Mouse (Mus musculus) CH12.LX (cell line): ENCODE data around the gene Etnppl. TPM values are rescaled to one million over a fixed set of nuclear protein-coding genes. Genes with fewer than 3 reads are reported as not detected.

Experiments
- DNase-seq: peaks from one replicate; pipeline ENCODE4 v3.0.0-alpha.2; 2013; ENCODE audit errors: extremely low read depth
- H3K27ac ChIP-seq: 2 replicates; pipeline ENCODE4 v1.5.1; 2012; ENCODE audit warnings: low read depth, mild to moderate bottlenecking, control low read depth, moderate library complexity; ENCODE audit not compliant: insufficient read depth
- H3K27me3 ChIP-seq: replicated peaks from 2 replicates; pipeline ENCODE3; 2012; ENCODE audit warnings: inconsistent platforms
- H3K36me3 ChIP-seq, 2 experiments: replicated peaks in 1 of 2; 2 replicates each; pipeline versions ENCODE3 to v1.6.1; 2012; ENCODE audit warnings: inconsistent platforms in 1 of 2, low read length in 1 of 2, mild to moderate bottlenecking in 1 of 2, mixed read lengths in 1 of 2, moderate library complexity in 1 of 2; ENCODE audit not compliant: control insufficient read depth in 1 of 2, insufficient read depth in 1 of 2
- H3K4me1 ChIP-seq, 2 experiments: 2 replicates each; pipeline ENCODE4 v1.6.1; 2012; ENCODE audit warnings: inconsistent platforms in 1 of 2, moderate library complexity in 1 of 2; ENCODE audit not compliant: insufficient read depth in 2 of 2, control insufficient read depth in 1 of 2
- H3K4me2 ChIP-seq: 2 replicates; pipeline ENCODE4 v1.6.1; 2012; ENCODE audit warnings: low read depth, mild to moderate bottlenecking, control low read depth; ENCODE audit not compliant: poor library complexity, insufficient read depth, severe bottlenecking
- H3K4me3 ChIP-seq, 3 experiments: fragments of 150-350 bp in 1 of 3; sonication (generic) in 1 of 3; replicated peaks in 1 of 3; 2 replicates each; pipeline versions ENCODE3 to v1.5.1; 2011 to 2012; ENCODE audit warnings: low read depth in 2 of 3, low read length in 2 of 3, mild to moderate bottlenecking in 2 of 3, moderate library complexity in 2 of 3, control low read depth in 1 of 3, improper control_type of control experiment in 1 of 3, inconsistent platforms in 1 of 3, mixed read lengths in 1 of 3; ENCODE audit not compliant: poor library complexity in 1 of 3
- H3K79me2 ChIP-seq: replicated peaks from 2 replicates; pipeline ENCODE4 v1.6.1; 2012; ENCODE audit warnings: mild to moderate bottlenecking, moderate library complexity; ENCODE audit not compliant: control insufficient read depth, poor library complexity, insufficient read depth, severe bottlenecking; ENCODE audit errors: extremely low read depth
- H3K9ac ChIP-seq: 2 replicates; pipeline ENCODE4 v1.6.1; 2012; ENCODE audit warnings: low read depth, mild to moderate bottlenecking, control low read depth, moderate library complexity; ENCODE audit not compliant: insufficient read depth
- H3K9me3 ChIP-seq: replicated peaks from 2 replicates; pipeline ENCODE3; 2012; ENCODE audit warnings: low read length, inconsistent platforms, mixed read lengths
- CHD1 ChIP-seq: IDR thresholded peaks from 2 replicates; pipeline ENCODE4 v1.6.1; 2012; ENCODE audit warnings: low read depth, low read length, improper control_type of control experiment, inconsistent platforms
- CTCF ChIP-seq, 2 experiments: IDR thresholded peaks in 1 of 2; conservative IDR thresholded peaks in 1 of 2; 2 replicates each; pipeline ENCODE4 v1.5.1; 2011 to 2012; ENCODE audit warnings: low read depth in 2 of 2, low read length in 2 of 2, improper control_type of control experiment in 1 of 2, inconsistent platforms in 1 of 2, mild to moderate bottlenecking in 1 of 2, moderate library complexity in 1 of 2
- ELF1 ChIP-seq: IDR thresholded peaks from 2 replicates; pipeline ENCODE4 v1.6.1; 2014; ENCODE audit warnings: low read depth, mild to moderate bottlenecking, inconsistent platforms, low read length, improper control_type of control experiment
- HCFC1 ChIP-seq: IDR thresholded peaks from 2 replicates; pipeline ENCODE4 v1.6.1; 2012; ENCODE audit warnings: low read depth, mild to moderate bottlenecking, inconsistent platforms, low read length, improper control_type of control experiment
- IRF4 ChIP-seq: IDR thresholded peaks from 2 replicates; pipeline ENCODE4 v1.6.1; 2014; ENCODE audit warnings: low read depth, mild to moderate bottlenecking, inconsistent platforms, low read length, improper control_type of control experiment
- MAFK ChIP-seq: IDR thresholded peaks from 2 replicates; pipeline ENCODE4 v1.6.1; 2011; ENCODE audit warnings: low read length, improper control_type of control experiment; ENCODE audit not compliant: insufficient replicate concordance
- MAZ ChIP-seq: IDR thresholded peaks from 2 replicates; pipeline ENCODE4 v1.6.1; 2012; ENCODE audit warnings: low read depth, mild to moderate bottlenecking, inconsistent platforms, low read length, improper control_type of control experiment, moderate library complexity
- MXI1 ChIP-seq: IDR thresholded peaks from 2 replicates; pipeline ENCODE4 v1.6.1; 2011; ENCODE audit warnings: mild to moderate bottlenecking, low read depth, low read length, improper control_type of control experiment
- NELFE ChIP-seq: IDR thresholded peaks from 2 replicates; pipeline ENCODE4 v1.6.1; 2011; ENCODE audit warnings: low read depth, low read length, improper control_type of control experiment
- PAX5 ChIP-seq: IDR thresholded peaks from 2 replicates; pipeline ENCODE4 v1.6.1; 2012; ENCODE audit warnings: low read length, inconsistent platforms, mixed read lengths
- POLR2AphosphoS2 ChIP-seq: IDR thresholded peaks from 2 replicates; pipeline ENCODE4 v1.6.1; 2011; ENCODE audit warnings: low read depth, low read length, improper control_type of control experiment
- RAD21 ChIP-seq: IDR thresholded peaks from 2 replicates; pipeline ENCODE4 v1.6.1; 2011; ENCODE audit warnings: low read depth, mild to moderate bottlenecking, low read length, improper control_type of control experiment, moderate library complexity
- SMC3 ChIP-seq: IDR thresholded peaks from 2 replicates; pipeline ENCODE4 v1.6.1; 2011; ENCODE audit warnings: low read depth, low read length, improper control_type of control experiment
- UBTF ChIP-seq: IDR thresholded peaks from 2 replicates; pipeline ENCODE4 v1.6.1; 2012; ENCODE audit warnings: low read depth, mild to moderate bottlenecking, inconsistent platforms, low read length, improper control_type of control experiment, moderate library complexity
- USF2 ChIP-seq: conservative IDR thresholded peaks from 2 replicates; pipeline ENCODE4 v1.6.1; 2011; ENCODE audit warnings: low read depth, low read length, improper control_type of control experiment
- ZMIZ1 ChIP-seq: IDR thresholded peaks from 2 replicates; pipeline ENCODE4 v1.6.1; 2012; ENCODE audit warnings: low read depth, mild to moderate bottlenecking, inconsistent platforms, low read length, improper control_type of control experiment
- dilution Hi-C: fragments of 300-500 bp; cut with MboI; formaldehyde crosslinking; loops from 2 replicates; pipeline ENCODE4 v1.14.3; 2020; ENCODE audit warnings: low sequenced_read_pairs; ENCODE audit not compliant: extremely low pct_unique_long_range_greater_than_20kb, extremely low pct_ligation_motif_present
- in situ Hi-C: fragments of 300-500 bp; cut with MboI; formaldehyde crosslinking; loops from 3 replicates; pipeline ENCODE4 v1.14.3; 2019; ENCODE audit warnings: low sequenced_read_pairs, low pct_ligation_motif_present, low pct_unique_long_range_greater_than_20kb, mixed read lengths
- polyA plus RNA-seq: library from polyadenylated mRNA; unstranded; fragments of >175 nt; gene quantifications from 2 replicates; pipeline ENCODE4 v1.2.1, GENCODE M21; 2012; ENCODE audit warnings: low read depth; ENCODE audit not compliant: insufficient read length
- total RNA-seq, 2 experiments: library from RNA; depleted of rRNA; stranded (reverse); fragments of 300-350 nt in 1 of 2; fragments of >200 nt in 1 of 2; gene quantifications; 2 replicates each; pipeline ENCODE4 v1.2.3; 2012 to 2014

Gene Etnppl
- total and polyA plus RNA-seq, 3 experiments: not detected

DNA sequence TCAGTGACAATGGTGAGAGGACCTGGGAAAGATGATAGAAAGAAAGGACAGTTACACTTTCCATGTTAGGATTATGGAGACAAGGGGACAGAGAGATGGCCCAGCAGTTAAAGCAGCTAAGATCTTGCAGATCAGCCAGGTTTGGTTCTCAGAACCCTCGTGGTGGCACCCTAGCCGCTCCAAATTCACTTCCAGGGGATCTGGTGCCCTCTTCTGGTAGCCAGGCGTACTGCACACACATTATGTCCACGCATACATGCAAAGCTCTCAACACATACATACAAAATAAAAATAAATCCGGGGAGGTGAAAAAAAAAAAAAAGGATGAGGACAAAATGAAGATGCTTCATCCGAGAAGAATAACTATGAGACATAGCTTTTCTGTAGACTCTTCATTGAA lies 40.6 kb upstream of the Etnppl start:
- Histone ChIP-seq H3K79me2 (no peaks in the 10 kb centered on the region), H3K9ac (no peak overlapping the region), H3K4me3 (no peak overlapping the region), H3K36me3 (no peaks in the 10 kb centered on the region), H3K4me2 (no peak overlapping the region), H3K4me1 (no peaks in the 10 kb centered on the region; a peak in 1 of 4 replicates), H3K9me3 (no peaks in the 10 kb centered on the region), H3K27ac (no peak overlapping the region), H3K27me3 (no peaks in the 10 kb centered on the region)
- dilution Hi-C loops (no loop called here), in situ Hi-C loops (loop anchor here (25.0 kb wide), 1 partner anchor 489 kb away; no protein-coding TSS in a partner anchor)
- peak; percentile 49 for DNase-seq
- TF ChIP-seq CTCF (conservative IDR thresholded peaks at IDR 0.05 in 1 of 2, IDR thresholded peaks at IDR 0.05 in 1 of 2; ENCODE audit: low read depth in 2 of 2, low read length in 2 of 2) (peak; percentile 54 to 69), RAD21 (peak; percentile 53), CHD1 (no peak), SMC3 (peak; percentile 50)

DNA sequence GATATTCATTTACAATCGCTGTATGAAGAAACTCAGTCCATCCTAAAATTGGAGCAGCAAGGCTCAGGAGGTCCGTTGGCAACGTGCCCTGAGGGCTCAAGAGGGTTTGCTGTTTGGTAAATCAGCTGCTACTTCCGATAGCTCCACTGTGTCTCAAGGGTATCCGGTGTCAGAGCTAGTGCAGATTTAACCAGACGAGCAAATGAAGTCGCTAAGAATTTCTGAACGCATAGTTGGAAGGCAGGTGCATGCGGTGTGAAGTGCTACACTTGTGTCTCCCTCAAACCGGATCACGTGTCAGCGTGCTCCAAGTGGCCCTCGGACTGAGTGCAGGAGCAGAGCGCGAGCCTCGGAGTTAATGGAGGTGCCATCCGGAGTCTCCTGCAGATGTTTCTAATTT lies 37.7 kb upstream of the Etnppl start:
- Histone ChIP-seq H3K36me3 (no peaks in the 10 kb centered on the region), H3K4me3 (no peak overlapping the region), H3K79me2 (no peaks in the 10 kb centered on the region), H3K4me1 (no peaks in the 10 kb centered on the region; a peak in 1 of 4 replicates), H3K9ac (no peak overlapping the region), H3K4me2 (no peak overlapping the region), H3K27me3 (no peaks in the 10 kb centered on the region), H3K9me3 (no peaks in the 10 kb centered on the region), H3K27ac (no peak overlapping the region)
- DNase-seq: no peak
- dilution Hi-C loops (no loop called here), in situ Hi-C loops (loop anchor here (25.0 kb wide), 1 partner anchor 492 kb away; no protein-coding TSS in a partner anchor)
- TF ChIP-seq MAZ: no peak
- no peak for TF ChIP-seq USF2
- TF ChIP-seq MAFK: no peak
- TF ChIP-seq MXI1: no peak
- no peak for TF ChIP-seq HCFC1
- no peak for TF ChIP-seq ELF1
- TF ChIP-seq ZMIZ1: no peak
- no peak for TF ChIP-seq CHD1
- no peak for TF ChIP-seq PAX5
- TF ChIP-seq POLR2AphosphoS2: no peak
- TF ChIP-seq IRF4: no peak
- no peak for TF ChIP-seq UBTF
- no peak for TF ChIP-seq NELFE
